In genomic region chr17:34592581-34593549, GRCm38 (mm10) we compare ENCODE assay signal across 8 mouse cellular contexts. TPM values are rescaled to one million over a fixed set of nuclear protein-coding genes. Genes with fewer than 3 reads are reported as not detected.
DNase-seq lines count a peak whose midpoint lies in the region; ATAC-seq and TF ChIP-seq lines count a peak whose summit lies in the region.

No protein-coding gene starts in this region.

- POLR2A ChIA-PET in Patski (lab: Charles Lee), result interaction anchor here (3.4 kb wide), 1 partner anchor 11 kb away, joined by 28 read pairs; the partner anchor contains the start of genes Agpat1 and Rnf5

- no peaks in the 10 kb centered on the region for H3K27me3 ChIP-seq in Patski
- no peaks in the 10 kb centered on the region for H3K27me3 ChIP-seq in embryonic facial prominence, embryonic 13.5 days
- H3K27me3 ChIP-seq in hindbrain, postnatal 0 days (ENCODE audit: insufficient read depth, low read length), result no peaks in the 10 kb centered on the region
- no peaks in the 10 kb centered on the region for H3K27me3 ChIP-seq in lung, embryonic 15.5 days
- no peaks in the 10 kb centered on the region for H3K27me3 ChIP-seq in stomach, embryonic 14.5 days (ENCODE audit: control insufficient read depth, insufficient read depth, low read length)

- in situ Hi-C loops in Patski (cut with MboI; ENCODE audit: low pct_unique_long_range_greater_than_20kb), result no loop called here

- no peak for TF ChIP-seq CTCF in layer of hippocampus, adult 2 months (conservative IDR thresholded peaks at IDR 0.05)
- no peak for TF ChIP-seq CTCF in Patski (IDR thresholded peaks at IDR 0.05)
- TF ChIP-seq CTCF in hindbrain, postnatal 0 days (IDR thresholded peaks at IDR 0.05; ENCODE audit: low read depth), result no peak

- peak overlapping the region; percentile 96 for H3K4me2 ChIP-seq in embryonic facial prominence, embryonic 13.5 days
- peak overlapping the region; percentile 97 for H3K4me2 ChIP-seq in hindbrain, postnatal 0 days (ENCODE audit: low read depth, low read length)
- H3K4me2 ChIP-seq in lung, embryonic 15.5 days, result peak overlapping the region; percentile 96
- H3K4me2 ChIP-seq in stomach, embryonic 14.5 days (replicated peaks; ENCODE audit: low read depth, low read length), result peak overlapping the region; percentile 88

- H3K4me3 ChIP-seq in layer of hippocampus, adult 2 months, result peak overlapping the region; percentile 84
- H3K4me3 ChIP-seq in embryonic facial prominence, embryonic 13.5 days, result peak overlapping the region; percentile 86
- H3K4me3 ChIP-seq in hindbrain, postnatal 0 days (ENCODE audit: low read length), result peak overlapping the region; percentile 85
- peak overlapping the region; percentile 87 for H3K4me3 ChIP-seq in lung, embryonic 15.5 days
- peak overlapping the region; percentile 87 for H3K4me3 ChIP-seq in stomach, embryonic 14.5 days (ENCODE audit: low read depth, low read length)

- H3K9ac ChIP-seq in embryonic facial prominence, embryonic 13.5 days, result peak overlapping the region; percentile 97
- H3K9ac ChIP-seq in hindbrain, postnatal 0 days (replicated peaks; ENCODE audit: low read length), result peak overlapping the region; percentile 96
- H3K9ac ChIP-seq in lung, embryonic 15.5 days, result peak overlapping the region; percentile 93
- peak overlapping the region; percentile 95 for H3K9ac ChIP-seq in stomach, embryonic 14.5 days (replicated peaks; ENCODE audit: low read depth, low read length)

- H3K36me3 ChIP-seq in embryonic facial prominence, embryonic 13.5 days, result peaks cover 28% of the 10 kb centered on the region
- peaks cover 22% of the 10 kb centered on the region; the same call in 1 of the 2 replicates for H3K36me3 ChIP-seq in hindbrain, postnatal 0 days (ENCODE audit: insufficient read depth, low read length)
- H3K36me3 ChIP-seq in lung, embryonic 15.5 days, result peaks cover 23% of the 10 kb centered on the region
- peaks cover 17% of the 10 kb centered on the region for H3K36me3 ChIP-seq in stomach, embryonic 14.5 days (ENCODE audit: control insufficient read depth, insufficient read depth, low read length)

- peak; percentile 15 for ATAC-seq in Patski
- ATAC-seq in embryonic facial prominence, embryonic 13.5 days (ENCODE audit: insufficient number of reproducible peaks, insufficient read depth, low FRiP score, low TSS enrichment, low read depth), result no peak
- peak; percentile 21 for ATAC-seq in hindbrain, postnatal 0 days
- ATAC-seq in lung, embryonic 15.5 days (ENCODE audit: borderline replicate concordance, extremely low read depth, low FRiP score, low TSS enrichment), result no peak
- ATAC-seq in stomach, embryonic 14.5 days (ENCODE audit: insufficient number of reproducible peaks, insufficient read depth, low FRiP score, low read depth), result peak; percentile 5; the same call in 1 of the 2 replicates

- H3K9me3 ChIP-seq in embryonic facial prominence, embryonic 13.5 days, result no peaks in the 10 kb centered on the region
- no peaks in the 10 kb centered on the region for H3K9me3 ChIP-seq in hindbrain, postnatal 0 days (ENCODE audit: low read length)
- H3K9me3 ChIP-seq in lung, embryonic 15.5 days, result no peaks in the 10 kb centered on the region
- H3K9me3 ChIP-seq in stomach, embryonic 14.5 days (ENCODE audit: control insufficient read depth, low read depth, low read length), result no peaks in the 10 kb centered on the region

- under 1% methylated on average over 32 of the region's 32 CpGs for WGBS in embryonic facial prominence, embryonic 13.5 days
- WGBS in hindbrain, postnatal 0 days, result 2% methylated on average over 31 of the region's 32 CpGs
- 1% methylated on average over 32 of the region's 32 CpGs for WGBS in lung, embryonic 15.5 days
- WGBS in stomach, embryonic 14.5 days, result under 1% methylated on average over 25 of the region's 32 CpGs

- DNase-seq in layer of hippocampus, adult 2 months (ENCODE audit: low spot score in 2 of 2), result no peak
- no peak for DNase-seq in layer of hippocampus, postnatal 14 days (ENCODE audit: low spot score in 2 of 2)
- DNase-seq in Patski (ENCODE audit: low read depth, low spot score), result no peak
- DNase-seq in hindbrain, postnatal 0 days (ENCODE audit: low spot score), result peak; percentile 58
- DNase-seq in c-Kit-positive CD71-positive TER-119-positive erythroid progenitor cells, embryonic 14.5 days (ENCODE audit: low spot score), result no peak

- H3K27ac ChIP-seq in layer of hippocampus, adult 2 months, result peak overlapping the region; percentile 99
- H3K27ac ChIP-seq in embryonic facial prominence, embryonic 13.5 days, result peak overlapping the region; percentile 99
- H3K27ac ChIP-seq in hindbrain, postnatal 0 days, result peak overlapping the region; percentile 96
- H3K27ac ChIP-seq in lung, embryonic 15.5 days, result peak overlapping the region; percentile 96
- peak overlapping the region; percentile 99 for H3K27ac ChIP-seq in stomach, embryonic 14.5 days (ENCODE audit: low read length)

- peaks cover 78% of the 10 kb centered on the region for H3K4me1 ChIP-seq in embryonic facial prominence, embryonic 13.5 days
- H3K4me1 ChIP-seq in hindbrain, postnatal 0 days (ENCODE audit: insufficient read depth, low read length), result peaks cover 25% of the 10 kb centered on the region
- peaks cover 81% of the 10 kb centered on the region for H3K4me1 ChIP-seq in lung, embryonic 15.5 days
- H3K4me1 ChIP-seq in stomach, embryonic 14.5 days (ENCODE audit: control insufficient read depth, insufficient read depth, low read length), result peaks cover 58% of the 10 kb centered on the region

- CTCF ChIA-PET in Patski (lab: Charles Lee), result no interaction called here

RNA-seq across cellular contexts. Expression of gene Pbx2, which starts 1.8 kb away (rescaled TPM):
- total RNA-seq in layer of hippocampus, adult 2 months (2021), result 10 to 100 TPM; 66.9 to 69.5 TPM
- 10 to 100 TPM; 43.5 to 52.7 TPM for total RNA-seq in layer of hippocampus, postnatal 14 days (2021)
- polyA plus RNA-seq in Patski (2021), result 59.7 TPM
- 14.8 and 19.2 TPM in 2 replicates for polyA plus RNA-seq in embryonic facial prominence, embryonic 13.5 days (2015; fragmentation: Nextera tagmentation; extraction: Ambion mirVana)
- 63.1 and 67.1 TPM in 2 replicates for total RNA-seq in hindbrain, postnatal 0 days (2014; rRNA removed)
- polyA plus RNA-seq in hindbrain, postnatal 0 days (2015; fragmentation: Nextera tagmentation; extraction: Ambion mirVana), result 6.2 and 7.5 TPM in 2 replicates
- 8.8 and 9.8 TPM in 2 replicates for polyA plus RNA-seq in lung, embryonic 15.5 days (2015; fragmentation: Nextera tagmentation; extraction: Ambion mirVana)
- 13.1 and 15.5 TPM in 2 replicates for polyA plus RNA-seq in stomach, embryonic 14.5 days (2014; fragmentation: Nextera tagmentation; extraction: Ambion mirVana)

RNA-seq across cellular contexts. Expression of gene Gpsm3, which starts 3.3 kb away (rescaled TPM):
- total RNA-seq in layer of hippocampus, adult 2 months (2021), result 1 to 10 TPM; 2.4 to 2.5 TPM
- 1 to 10 TPM; 3.1 to 3.5 TPM for total RNA-seq in layer of hippocampus, postnatal 14 days (2021)
- polyA plus RNA-seq in Patski (2021), result 0.35 TPM
- polyA plus RNA-seq in embryonic facial prominence, embryonic 13.5 days (2015; fragmentation: Nextera tagmentation; extraction: Ambion mirVana), result 5.3 and 6.0 TPM in 2 replicates
- 3.4 and 4.8 TPM in 2 replicates for total RNA-seq in hindbrain, postnatal 0 days (2014; rRNA removed)
- 4.8 and 5.4 TPM in 2 replicates for polyA plus RNA-seq in hindbrain, postnatal 0 days (2015; fragmentation: Nextera tagmentation; extraction: Ambion mirVana)
- 11.5 and 17.9 TPM in 2 replicates for polyA plus RNA-seq in lung, embryonic 15.5 days (2015; fragmentation: Nextera tagmentation; extraction: Ambion mirVana)
- polyA plus RNA-seq in stomach, embryonic 14.5 days (2014; fragmentation: Nextera tagmentation; extraction: Ambion mirVana), result 6.1 and 8.0 TPM in 2 replicates

RNA-seq across cellular contexts. Expression of gene Ager, which starts 4.8 kb away (rescaled TPM):
- total RNA-seq in layer of hippocampus, adult 2 months (2021), result under 1 TPM; 0.79 to 0.83 TPM
- 1 to 10 TPM; 1.2 to 1.5 TPM for total RNA-seq in layer of hippocampus, postnatal 14 days (2021)
- polyA plus RNA-seq in Patski (2021), result 1.2 TPM
- 3.6 and 4.2 TPM in 2 replicates for polyA plus RNA-seq in embryonic facial prominence, embryonic 13.5 days (2015; fragmentation: Nextera tagmentation; extraction: Ambion mirVana)
- 1.8 and 2.0 TPM in 2 replicates for total RNA-seq in hindbrain, postnatal 0 days (2014; rRNA removed)
- 1.7 and 2.5 TPM in 2 replicates for polyA plus RNA-seq in hindbrain, postnatal 0 days (2015; fragmentation: Nextera tagmentation; extraction: Ambion mirVana)
- 197 and 248 TPM in 2 replicates for polyA plus RNA-seq in lung, embryonic 15.5 days (2015; fragmentation: Nextera tagmentation; extraction: Ambion mirVana)
- polyA plus RNA-seq in stomach, embryonic 14.5 days (2014; fragmentation: Nextera tagmentation; extraction: Ambion mirVana), result 3.7 and 3.8 TPM in 2 replicates

RNA-seq across cellular contexts. Expression of gene Rnf5, which starts 10.6 kb away (rescaled TPM):
- 10 to 100 TPM; 72.1 to 80.3 TPM for total RNA-seq in layer of hippocampus, adult 2 months (2021)
- 10 to 100 TPM; 85.7 to 92.9 TPM for total RNA-seq in layer of hippocampus, postnatal 14 days (2021)
- polyA plus RNA-seq in Patski (2021), result 69.1 TPM
- polyA plus RNA-seq in embryonic facial prominence, embryonic 13.5 days (2015; fragmentation: Nextera tagmentation; extraction: Ambion mirVana), result 130 and 132 TPM in 2 replicates
- 61.9 and 65.3 TPM in 2 replicates for total RNA-seq in hindbrain, postnatal 0 days (2014; rRNA removed)
- polyA plus RNA-seq in hindbrain, postnatal 0 days (2015; fragmentation: Nextera tagmentation; extraction: Ambion mirVana), result 223 and 233 TPM in 2 replicates
- polyA plus RNA-seq in lung, embryonic 15.5 days (2015; fragmentation: Nextera tagmentation; extraction: Ambion mirVana), result 122 and 124 TPM in 2 replicates
- 104 and 105 TPM in 2 replicates for polyA plus RNA-seq in stomach, embryonic 14.5 days (2014; fragmentation: Nextera tagmentation; extraction: Ambion mirVana)

RNA-seq across cellular contexts. Expression of gene Agpat1, which starts 11.2 kb away (rescaled TPM):
- 100 to 1,000 TPM; 153 to 160 TPM for total RNA-seq in layer of hippocampus, adult 2 months (2021)
- total RNA-seq in layer of hippocampus, postnatal 14 days (2021), result 100 to 1,000 TPM; 156 to 167 TPM
- polyA plus RNA-seq in Patski (2021), result 128 TPM
- polyA plus RNA-seq in embryonic facial prominence, embryonic 13.5 days (2015; fragmentation: Nextera tagmentation; extraction: Ambion mirVana), result 50.7 and 57.5 TPM in 2 replicates
- total RNA-seq in hindbrain, postnatal 0 days (2014; rRNA removed), result 306 and 322 TPM in 2 replicates
- 97.7 and 98.4 TPM in 2 replicates for polyA plus RNA-seq in hindbrain, postnatal 0 days (2015; fragmentation: Nextera tagmentation; extraction: Ambion mirVana)
- 51.8 and 51.9 TPM in 2 replicates for polyA plus RNA-seq in lung, embryonic 15.5 days (2015; fragmentation: Nextera tagmentation; extraction: Ambion mirVana)
- 53.1 and 53.9 TPM in 2 replicates for polyA plus RNA-seq in stomach, embryonic 14.5 days (2014; fragmentation: Nextera tagmentation; extraction: Ambion mirVana)

Comparison
In these comparisons a context has a peak if more than half of its experiments do, and no peak if none do; other contexts are left out.
1. ATAC-seq: peak in Patski (single experiment), hindbrain, postnatal 0 days (single experiment) and stomach, embryonic 14.5 days (single experiment); none in embryonic facial prominence, embryonic 13.5 days (single experiment) and lung, embryonic 15.5 days (single experiment).
2. RNA of gene Ager, which starts 4.8 kb away (polyA plus RNA-seq): 197 to 248 TPM in lung, embryonic 15.5 days; 3.7 to 3.8 TPM in stomach, embryonic 14.5 days, 3.6 to 4.2 TPM in embryonic facial prominence, embryonic 13.5 days, 1.7 to 2.5 TPM in hindbrain, postnatal 0 days and 1.2 TPM in Patski (single experiment); every median in the first group is over 10 times any median in the second.
3. Peak in every context shown above with its lines, with median percentiles within 50 percentile points of each other: H3K27ac ChIP-seq, H3K4me3 ChIP-seq, H3K4me2 ChIP-seq and H3K9ac ChIP-seq.